ENCODE assay signal across 8 mouse cellular contexts in the genomic region with DNA sequence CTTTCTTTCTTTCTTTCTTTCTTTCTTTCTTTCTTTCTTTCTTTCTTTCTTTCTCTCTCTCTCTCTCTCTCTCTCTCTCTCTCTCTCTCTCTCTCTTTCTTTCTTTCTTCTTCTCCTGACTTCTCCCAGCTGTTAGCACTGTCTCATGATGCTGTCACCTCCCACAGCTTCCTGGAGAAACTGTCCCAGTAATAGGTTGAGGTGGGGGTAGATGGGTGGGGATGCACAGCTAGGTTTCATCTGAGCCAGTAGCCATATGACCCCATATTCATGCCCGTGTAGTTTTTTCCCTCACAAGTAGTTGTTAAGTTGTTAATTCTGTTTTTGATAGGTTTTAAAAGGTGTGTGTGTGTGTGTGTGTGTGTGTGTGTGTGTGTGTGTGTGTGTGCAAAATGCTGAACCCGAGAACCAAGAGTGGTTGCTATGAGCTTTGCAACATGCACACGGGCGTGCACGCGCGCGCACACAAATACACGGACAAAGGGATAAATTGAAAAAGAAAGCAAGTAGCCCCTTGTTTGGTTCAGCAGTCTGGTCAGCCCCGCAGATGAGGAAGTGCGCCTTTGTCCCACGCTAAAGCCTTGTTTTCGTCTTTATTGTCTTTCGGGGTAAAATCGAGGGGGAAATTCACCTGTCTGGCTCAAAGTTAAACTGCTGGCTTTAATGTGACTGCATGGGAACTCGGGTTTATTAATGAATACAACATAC.
DNase-seq lines count a peak whose midpoint lies in the region; ATAC-seq and TF ChIP-seq lines count a peak whose summit lies in the region.

No protein-coding gene starts in this region.

- H3K27ac ChIP-seq in left cerebral cortex, adult 2 months: peak overlapping the region; percentile 69
- 0 out of 2 replicates have a peak overlapping the region, but pooled peaks have one; percentile 38 for H3K27ac ChIP-seq in limb, embryonic 14.5 days (replicated peaks; ENCODE audit: low read depth, low read length)

- peak overlapping the region; percentile 14 for H3K9ac ChIP-seq in limb, embryonic 14.5 days (ENCODE audit: low read depth, low read length, severe bottlenecking)

- H3K4me1 ChIP-seq in limb, embryonic 14.5 days (ENCODE audit: control insufficient read depth, insufficient read depth, low read length): peaks cover 24% of the 10 kb centered on the region

- no peaks in the 10 kb centered on the region for H3K36me3 ChIP-seq in limb, embryonic 14.5 days (ENCODE audit: control insufficient read depth, insufficient read depth, low read length)

- peak overlapping the region; percentile 43 for H3K4me3 ChIP-seq in left cerebral cortex, adult 2 months
- H3K4me3 ChIP-seq in limb, embryonic 14.5 days (replicated peaks; ENCODE audit: low read length): peak overlapping the region; percentile 26

- peak; percentile 59 for ATAC-seq in common myeloid progenitor, adult 5-6 weeks (replicated peaks; ENCODE audit: low read depth, poor library complexity, severe bottlenecking)
- ATAC-seq in granulocyte monocyte progenitor cell, adult 5-6 weeks (replicated peaks; ENCODE audit: poor library complexity, severe bottlenecking): peak; percentile 80
- ATAC-seq in limb, embryonic 14.5 days (ENCODE audit: low FRiP score, low read depth): no peak

- no peaks in the 10 kb centered on the region for H3K27me3 ChIP-seq in limb, embryonic 14.5 days (ENCODE audit: control insufficient read depth, insufficient read depth, low read length)

- H3K9me3 ChIP-seq in limb, embryonic 14.5 days (ENCODE audit: control insufficient read depth, low read length): no peaks in the 10 kb centered on the region

- H3K4me2 ChIP-seq in limb, embryonic 14.5 days (replicated peaks; ENCODE audit: low read depth, low read length, severe bottlenecking): peak overlapping the region; percentile 41

- DNase-seq in left cerebral cortex, adult 2 months (ENCODE audit: extremely low spot score in 1 of 2, low spot score in 2 of 2): no peak
- DNase-seq in left cerebral cortex, adult 9 months (ENCODE audit: low spot score in 2 of 2): no peak
- DNase-seq in limb, embryonic 14.5 days (ENCODE audit: low spot score): no peak
- DNase-seq in naive thymus-derived CD4-positive, alpha-beta T cell, adult 2 months (ENCODE audit: low read depth): peak; percentile 16
- no peak for DNase-seq in c-Kit-positive CD71-positive TER-119-positive erythroid progenitor cells, embryonic 14.5 days (ENCODE audit: low spot score)
- DNase-seq in retina, postnatal 1 day: no peak

- TF ChIP-seq POLR2A in limb, embryonic 14.5 days (IDR thresholded peaks at IDR 0.05; ENCODE audit: borderline replicate concordance, extremely low read depth, insufficient read depth, insufficient read length): no peak

- intact Hi-C loops in left cerebral cortex, adult 2 months (cut with DNase I): loop anchor here (5.0 kb wide), 3 partner anchors 185 to 250 kb away; no protein-coding TSS in a partner anchor

- no peak for TF ChIP-seq CTCF in left cerebral cortex, adult 2 months (IDR thresholded peaks at IDR 0.05)

- WGBS in limb, embryonic 14.5 days: 10% methylated on average over 16 of the region's 16 CpGs
